Mouse (Mus musculus) bone marrow, adult 2 months (tissue): Measurements from ENCODE around the gene Rpgrip1l. TPM values are rescaled to one million over a fixed set of nuclear protein-coding genes. Genes with fewer than 3 reads are reported as not detected.
A peak's percentile ranks its signal among the peaks of the same experiment; 100 is the strongest.

Source experiments
- H3K27ac ChIP-seq: fragments of 200-500 bp; 2 replicates; pipeline ENCODE4 v1.5.1; 2012; ENCODE audit warnings: low read depth, mild to moderate bottlenecking, control low read depth, inconsistent platforms, low read length; ENCODE audit not compliant: control insufficient read depth, poor library complexity, insufficient read depth
- H3K4me1 ChIP-seq: fragments of 200-500 bp; 2 replicates; pipeline ENCODE4 v1.6.1; 2011; ENCODE audit warnings: low read length; ENCODE audit not compliant: control insufficient read depth, insufficient read depth
- H3K4me3 ChIP-seq: fragments of 200-500 bp; replicated peaks from 2 replicates; pipeline ENCODE3; 2011; ENCODE audit warnings: mild to moderate bottlenecking, low read depth, low read length, control low read depth; ENCODE audit not compliant: control insufficient read depth
- CTCF ChIP-seq: fragments of 200-500 bp; IDR thresholded peaks from 2 replicates; pipeline ENCODE4 v1.5.1; 2011; ENCODE audit warnings: low read length, control low read depth; ENCODE audit not compliant: control insufficient read depth, insufficient read depth
- POLR2A ChIP-seq: fragments of 200-500 bp; IDR thresholded peaks from 2 replicates; pipeline ENCODE4 v1.6.1; 2011; ENCODE audit warnings: low read depth, mild to moderate bottlenecking, control low read depth, low read length, borderline replicate concordance; ENCODE audit not compliant: control insufficient read depth
- WGBS: fragments of 180-500 bp; shearing (Covaris S2); methylation state at CpG from one replicate; pipeline ENCODE4 v1.1.7; 2018; 5-methylcytosine and 5-hydroxymethylcytosine counted together
- polyA plus RNA-seq: library from polyadenylated mRNA; stranded (reverse); fragments of >200 nt; gene quantifications from 2 replicates; pipeline ENCODE4 v1.2.4, GENCODE M21; 2011; ENCODE audit warnings: low replicate concordance; ENCODE audit not compliant: missing spikeins, insufficient read depth, insufficient read length

Gene Rpgrip1l
- polyA plus RNA-seq, 1 experiment = 1.1 TPM

DNA sequence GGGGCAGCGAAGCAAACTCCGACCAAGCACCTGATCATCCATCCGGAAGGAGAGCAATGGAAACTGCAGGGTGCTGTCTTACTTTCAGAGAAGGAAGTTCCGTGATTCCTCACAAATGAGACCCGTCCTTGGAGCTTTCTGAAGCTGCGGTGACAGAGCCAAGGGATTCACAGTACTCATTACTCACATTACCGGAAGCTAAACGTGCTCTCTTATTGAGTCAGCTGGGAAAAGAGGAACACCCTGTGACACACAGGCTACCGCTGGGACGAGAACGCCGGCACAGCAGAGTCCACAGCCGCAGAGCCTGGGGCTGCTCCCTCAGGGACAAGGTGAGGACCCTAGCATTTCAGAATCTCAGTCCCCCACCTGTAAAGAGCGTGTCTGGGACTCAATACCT is 136.9 kb downstream of the Rpgrip1l start:
- WGBS = 38% methylated on average over 14 of the region's 14 CpGs
- Histone ChIP-seq H3K4me1 (no peaks in the 10 kb centered on the region), H3K4me3 (peak overlapping the region; percentile 42), H3K27ac (0 out of 2 replicates have a peak overlapping the region, but pooled peaks have one; percentile 4)
- no peak for TF ChIP-seq POLR2A
- no peak for TF ChIP-seq CTCF

GRCm38 (mm10) chr8:91171605-91172004 is 141.5 kb downstream of the Rpgrip1l start:
- Histone ChIP-seq H3K4me3 (no peak overlapping the region), H3K4me1 (no peaks in the 10 kb centered on the region), H3K27ac (no peak overlapping the region)
- TF ChIP-seq CTCF (no peak), POLR2A (no peak)
- WGBS = 82% methylated on average over 13 of the region's 13 CpGs

- TF ChIP-seq CTCF = no peak
- TF ChIP-seq POLR2A = no peak
- H3K27ac ChIP-seq = no peak overlapping the region
- no peak overlapping the region for H3K4me3 ChIP-seq
- H3K4me1 ChIP-seq = no peaks in the 10 kb centered on the region
- WGBS = 90% methylated on average over 14 of the region's 14 CpGs
Measured at GRCm38 (mm10) chr8:91170914-91171313, 142.1 kb downstream of the Rpgrip1l start.

- Histone ChIP-seq H3K4me1 (no peaks in the 10 kb centered on the region), H3K4me3 (no peak overlapping the region), H3K27ac (no peak overlapping the region)
- 85% methylated on average over 6 of the region's 6 CpGs for WGBS
- TF ChIP-seq CTCF = no peak
- TF ChIP-seq POLR2A = no peak
Measured at GRCm38 (mm10) chr8:91170152-91170551, 142.9 kb downstream of the Rpgrip1l start.

Other genes starting within 250 kb of the Rpgrip1l start
- 8.2 and 17.0 TPM in 2 replicates for gene Rbl2, start 243.2 kb downstream of the Rpgrip1l start, polyA plus RNA-seq
- 4.8 and 6.9 TPM in 2 replicates for gene Aktip, start 113.3 kb downstream of the Rpgrip1l start, polyA plus RNA-seq
- gene Fto, start 263 bp upstream of the Rpgrip1l start, polyA plus RNA-seq = 8.2 and 11.4 TPM in 2 replicates